Mouse (Mus musculus): ENCODE results near the gene Kcna10.

Gene Kcna10

DNA sequence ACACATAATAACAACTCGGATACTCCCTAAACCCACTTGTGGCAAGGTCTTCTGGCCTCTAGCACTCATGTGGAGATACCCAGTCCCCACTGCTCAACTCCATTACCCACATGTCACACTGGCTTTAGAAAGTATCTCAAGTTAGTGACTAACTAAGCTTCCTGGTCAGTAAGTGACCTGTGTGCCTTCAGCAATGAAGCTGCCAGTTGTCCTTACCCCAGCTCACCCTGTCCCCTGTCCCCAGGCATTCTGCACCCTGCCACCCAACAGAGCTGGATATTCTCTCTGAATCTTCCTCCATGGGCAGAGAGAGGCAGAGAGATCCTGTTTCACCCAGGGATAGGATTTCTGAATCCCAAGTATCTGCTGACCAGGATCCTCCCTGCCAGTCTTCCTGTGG, at the start of gene Kcna10:
Kcna10 (plus strand) TSS at position 301 of the 400 bp plus-strand sequence.
- in situ Hi-C loops (cut with MseI, MboI), result loop anchor here in 1 of 2 experiments (10.0 kb wide), 1 partner anchor 88 kb away; no protein-coding TSS in a partner anchor

DNA sequence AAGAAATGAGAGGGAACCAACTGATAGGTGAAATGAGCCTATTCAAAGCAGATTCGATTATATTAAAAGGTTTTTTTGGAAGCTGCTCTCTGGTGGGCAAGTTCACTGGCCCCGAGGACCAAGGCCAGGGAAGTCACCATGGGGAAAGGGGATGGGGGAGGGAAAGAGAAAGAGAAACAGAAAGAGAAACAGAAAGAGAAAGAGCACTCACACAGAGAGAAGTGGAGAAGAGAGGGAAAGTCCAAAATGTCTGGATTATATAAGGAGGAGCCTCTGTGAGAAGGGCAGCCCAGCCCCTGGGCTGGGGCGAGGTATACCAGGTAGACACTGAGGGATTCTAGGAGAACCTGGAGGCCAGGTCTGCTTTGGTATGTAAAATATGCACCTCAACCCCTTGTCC, 48.4 kb upstream of the Kcna10 start:
- in situ Hi-C loops (cut with MseI, MboI), result no loop called here

DNA sequence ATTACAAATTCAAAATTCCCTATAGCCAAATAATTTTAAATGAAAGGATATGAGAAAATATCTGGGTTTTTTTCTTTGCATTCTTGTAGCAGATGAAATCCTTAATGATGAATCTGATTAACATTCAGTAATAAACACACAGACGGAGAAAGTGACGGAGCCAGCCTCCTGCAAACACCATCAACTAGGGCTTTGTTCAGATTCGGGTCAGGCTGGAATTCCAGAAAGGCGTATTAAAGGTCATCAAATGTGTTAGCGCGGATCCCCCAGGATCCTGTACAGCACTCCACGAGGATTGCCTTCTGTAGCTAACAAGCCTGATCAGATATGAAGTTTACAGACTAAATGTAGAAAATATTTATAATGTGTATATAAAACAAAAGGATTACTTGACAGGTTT, 35.7 kb upstream of the Kcna10 start:
- in situ Hi-C loops (cut with MseI, MboI), result no loop called here

DNA sequence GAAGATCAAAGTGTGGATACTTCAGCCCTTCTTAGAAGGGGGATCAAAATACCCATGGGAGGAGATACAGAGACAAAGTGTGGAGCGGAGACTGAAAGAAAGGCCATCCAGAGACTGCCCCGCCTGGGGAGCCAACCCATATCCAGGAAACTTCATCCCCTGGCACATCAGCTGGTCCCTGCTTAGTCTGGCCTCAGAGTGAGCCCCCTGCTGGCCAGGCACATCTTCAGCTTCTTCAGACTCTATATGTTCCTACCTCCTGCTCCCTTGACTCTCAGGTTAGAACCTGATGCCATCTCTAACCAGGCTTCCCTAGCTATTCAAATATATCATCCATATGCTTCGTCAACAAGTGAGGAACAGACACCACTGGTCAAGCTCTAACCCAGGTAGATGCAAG, 33.9 kb upstream of the Kcna10 start:
- in situ Hi-C loops (cut with MseI, MboI), result no loop called here

DNA sequence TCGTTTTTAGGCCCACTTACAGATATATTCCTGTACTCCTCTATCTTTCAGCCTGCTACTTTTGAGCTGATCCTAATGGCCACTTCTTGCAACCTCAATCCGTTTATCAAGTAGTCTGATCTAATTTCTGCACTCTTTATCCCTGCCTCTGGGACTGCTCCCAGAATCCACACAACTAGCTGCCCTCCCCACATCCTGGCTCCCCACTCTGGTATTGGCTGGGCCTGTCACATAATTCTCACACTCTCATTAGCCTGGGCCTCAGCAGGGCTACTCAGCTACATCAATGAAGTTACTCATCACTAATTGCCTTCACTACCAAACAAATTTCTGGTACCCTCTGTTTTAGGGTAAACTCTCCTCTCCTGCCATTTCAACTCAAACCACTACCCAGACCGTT, 32.4 kb upstream of the Kcna10 start:
- in situ Hi-C loops (cut with MseI, MboI), result no loop called here

DNA sequence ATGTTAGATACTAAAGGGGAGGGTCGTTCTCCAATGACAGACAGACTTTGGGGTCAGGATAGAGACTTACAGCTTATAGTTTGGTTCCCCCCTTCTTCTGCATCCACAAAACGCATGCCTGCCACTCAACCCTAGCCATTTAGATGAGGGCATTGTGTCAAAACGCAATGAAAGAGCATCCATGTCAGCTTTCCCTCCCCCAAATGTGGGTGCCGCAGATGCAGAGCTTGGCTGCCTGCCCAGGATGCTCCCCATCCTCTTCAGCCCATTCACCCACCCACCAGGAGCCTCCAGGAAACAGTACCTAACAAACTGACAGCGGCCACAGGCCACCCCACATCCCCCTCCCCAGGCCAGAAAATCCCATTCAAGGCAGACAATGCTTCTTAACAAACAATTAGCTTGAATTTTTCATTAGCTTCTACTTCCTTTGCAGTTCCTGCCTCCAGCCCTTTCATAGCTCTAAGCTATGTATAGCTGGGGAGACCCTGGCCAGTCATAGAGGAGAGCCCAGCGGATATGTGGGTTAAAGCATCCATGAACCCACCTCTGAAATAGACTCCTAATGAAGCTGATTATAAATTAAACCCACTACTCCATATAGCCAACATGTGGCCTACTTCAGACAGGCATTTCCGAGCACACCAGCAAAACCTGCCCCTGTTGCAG, 31.9 kb upstream of the Kcna10 start:
- in situ Hi-C loops (cut with MseI, MboI), result no loop called here

DNA sequence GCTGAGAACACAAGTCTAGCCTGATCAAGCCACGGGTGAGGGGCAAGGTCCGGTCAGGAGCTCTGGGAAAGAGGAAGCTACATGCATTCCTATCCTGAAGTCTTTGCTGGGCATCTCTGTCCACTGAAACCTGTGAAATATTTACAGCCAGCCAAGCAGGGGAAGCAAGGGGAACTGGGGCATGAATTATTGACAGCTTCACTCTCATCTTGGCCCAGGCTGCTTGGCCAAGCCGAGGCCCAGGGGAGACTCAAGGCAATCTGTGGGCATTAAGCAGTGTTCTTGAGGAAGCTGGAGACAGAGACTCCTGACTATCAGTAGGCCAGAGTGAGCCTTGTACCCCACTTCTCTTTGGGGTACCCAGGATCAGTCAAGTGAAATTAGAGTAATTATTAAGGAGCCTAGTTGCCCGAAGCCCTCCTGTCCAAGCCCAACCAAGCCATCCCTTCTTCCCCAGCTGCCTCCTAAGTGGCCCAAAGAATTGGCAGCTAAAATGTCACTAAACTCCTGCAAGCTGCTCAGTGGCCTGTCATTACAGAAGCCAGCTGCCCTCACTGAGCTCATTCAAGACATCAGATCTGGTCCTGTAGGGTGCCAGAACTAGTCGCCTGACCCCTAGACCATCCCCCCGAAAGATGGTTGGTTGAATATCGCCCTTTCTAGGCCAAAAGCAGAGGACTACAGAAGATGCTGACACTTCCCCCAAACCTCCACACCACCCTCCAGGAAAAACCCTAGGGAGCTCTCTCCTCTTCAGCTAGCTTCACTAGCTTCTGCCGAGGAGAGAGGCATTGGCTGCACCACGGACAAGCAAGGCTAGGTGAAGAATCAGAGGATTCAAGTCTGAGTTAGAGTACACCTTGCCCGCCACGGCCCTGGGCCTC, 28.8 kb upstream of the Kcna10 start:
- in situ Hi-C loops (cut with MseI, MboI), result no loop called here

DNA sequence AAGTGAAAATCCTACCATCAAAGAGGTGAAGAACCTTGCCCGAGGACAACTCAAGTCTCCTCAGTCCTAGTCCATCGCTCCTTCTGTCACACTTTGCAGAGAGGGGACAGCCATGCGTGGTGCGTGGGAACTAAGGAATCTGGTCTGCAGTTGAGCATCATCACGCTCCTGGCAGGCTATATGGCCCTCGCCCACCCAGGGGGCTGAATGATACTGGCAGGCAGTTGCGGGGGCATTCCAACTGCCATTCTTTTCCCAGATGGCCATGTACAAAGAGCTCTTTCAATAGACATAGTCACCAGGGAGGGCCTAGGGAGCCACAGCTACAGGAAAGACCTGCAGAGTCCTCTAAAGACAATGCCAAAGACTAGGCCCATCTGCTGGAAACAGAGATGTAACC, 24.0 kb upstream of the Kcna10 start:
- in situ Hi-C loops (cut with MseI, MboI), result no loop called here

DNA sequence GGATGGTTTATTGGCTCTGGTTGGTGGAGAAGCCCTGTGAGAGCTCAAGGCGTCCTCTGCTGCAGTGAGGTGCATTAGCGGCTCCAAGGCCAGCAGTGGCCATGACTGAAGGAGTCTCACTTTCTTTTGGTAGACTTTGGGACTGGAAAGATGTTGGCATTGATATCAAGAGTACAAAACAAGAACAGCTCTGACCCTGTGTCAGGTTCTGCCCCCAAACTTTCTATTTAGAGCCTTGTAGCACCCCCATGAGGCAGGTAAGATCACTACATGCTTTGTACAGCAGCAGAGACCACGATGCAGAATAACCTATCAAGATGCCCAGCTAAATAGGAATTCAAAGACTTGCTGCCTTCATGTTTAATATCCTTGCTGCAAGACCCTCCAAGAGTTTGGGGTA, 23.4 kb upstream of the Kcna10 start:
- in situ Hi-C loops (cut with MseI, MboI), result no loop called here

DNA sequence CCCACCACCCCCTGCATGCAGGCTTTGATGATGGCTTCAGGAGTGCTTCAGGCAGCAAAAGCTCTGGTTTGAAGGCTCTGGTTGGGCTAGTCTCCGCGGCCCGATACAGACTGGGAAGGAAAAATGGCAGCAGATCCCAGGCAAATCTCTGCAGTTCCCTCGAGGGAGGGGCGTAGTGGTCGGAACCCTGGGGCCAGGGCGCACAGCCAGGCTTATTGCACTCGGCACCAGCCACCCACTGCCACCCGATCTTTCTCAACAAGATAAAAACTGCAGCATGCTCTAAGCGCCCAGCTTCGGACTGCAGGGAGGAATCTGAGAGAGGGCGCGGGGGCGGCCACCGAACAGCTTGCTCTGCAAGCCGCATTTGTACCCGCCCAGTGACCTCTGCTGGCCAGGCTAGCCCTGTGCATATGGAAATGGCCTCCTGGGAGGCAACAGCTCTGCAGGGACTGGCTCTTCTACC, 23.0 kb upstream of the Kcna10 start:
- in situ Hi-C loops (cut with MseI, MboI), result no loop called here

DNA sequence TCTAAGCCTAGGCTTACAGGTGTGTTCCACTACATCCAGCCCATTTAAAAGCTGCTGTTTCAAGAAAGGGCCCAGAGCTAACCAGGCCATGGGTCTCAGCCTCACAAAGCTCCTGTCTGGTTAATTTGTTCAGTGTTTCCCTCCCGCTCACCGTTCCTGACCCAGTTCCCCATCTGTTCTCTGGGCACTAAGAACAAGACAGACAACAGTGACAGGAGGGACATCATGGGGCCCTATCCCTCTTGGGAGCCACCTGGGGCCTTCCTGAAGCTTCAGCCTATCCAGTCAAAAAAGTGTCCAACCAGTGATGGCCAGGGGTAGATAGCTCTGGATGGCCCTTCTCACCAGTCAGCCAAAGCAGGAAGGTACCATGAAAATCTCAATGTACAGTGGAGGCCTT, 20.1 kb upstream of the Kcna10 start:
- in situ Hi-C loops (cut with MseI, MboI), result no loop called here

DNA sequence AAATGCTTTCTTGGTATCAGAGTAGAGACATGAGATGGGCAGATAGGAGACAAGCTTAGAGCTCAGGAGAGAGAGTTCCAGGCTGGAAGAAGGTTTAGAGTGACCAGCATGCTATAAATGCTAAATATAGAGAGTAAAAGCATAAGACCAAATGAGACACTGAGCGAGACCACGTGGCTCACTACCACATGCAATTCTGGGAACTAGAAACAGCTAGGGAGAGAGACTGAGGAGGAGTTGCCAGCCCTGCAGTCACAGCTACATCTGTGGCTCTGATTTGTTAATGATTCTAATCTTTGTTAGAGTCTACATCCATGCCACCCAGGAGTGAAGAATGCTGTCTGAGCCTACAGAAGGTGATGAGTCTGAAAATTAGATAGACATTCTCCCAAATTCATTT, 13.3 kb upstream of the Kcna10 start:
- in situ Hi-C loops (cut with MseI, MboI), result no loop called here

DNA sequence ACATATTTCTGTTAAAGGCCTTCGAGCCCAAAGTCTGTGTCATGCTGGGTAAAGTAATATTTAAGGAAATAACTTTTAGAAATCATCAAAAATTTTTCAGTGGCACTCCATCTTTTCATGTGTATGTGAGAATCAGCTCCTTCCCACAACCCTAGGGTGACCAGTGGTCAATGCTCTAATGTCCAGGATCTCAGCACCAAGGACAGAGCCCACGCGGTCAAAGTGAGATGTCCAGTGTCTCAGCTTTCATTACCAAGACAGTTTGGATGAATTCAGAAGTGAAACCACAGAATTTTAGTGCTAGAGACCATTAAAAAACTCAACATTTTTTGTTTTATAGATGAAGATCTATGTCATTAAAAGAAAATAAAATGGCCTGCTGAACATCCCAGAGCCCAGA, 10.9 kb upstream of the Kcna10 start:
- in situ Hi-C loops (cut with MseI, MboI), result no loop called here

DNA sequence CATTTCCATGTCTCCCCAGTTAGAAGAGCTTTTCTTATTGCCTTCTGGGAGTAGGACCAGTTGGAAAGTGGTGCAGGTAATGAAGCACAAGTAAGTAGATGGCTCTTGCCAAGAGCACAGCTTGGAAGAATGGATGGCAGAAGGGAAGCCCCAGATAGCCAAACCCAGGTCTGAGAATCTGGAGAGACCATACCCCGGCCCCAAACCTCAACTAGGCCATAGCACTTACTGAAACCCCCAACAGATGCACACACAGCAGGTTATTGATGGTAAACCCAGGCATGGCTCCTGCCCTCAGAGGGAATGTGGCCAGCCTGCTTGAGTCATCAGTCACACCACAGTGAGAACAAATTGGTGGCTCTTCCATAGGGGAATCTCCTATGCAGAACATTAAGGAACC, 10.3 kb upstream of the Kcna10 start:
- in situ Hi-C loops (cut with MseI, MboI), result no loop called here

DNA sequence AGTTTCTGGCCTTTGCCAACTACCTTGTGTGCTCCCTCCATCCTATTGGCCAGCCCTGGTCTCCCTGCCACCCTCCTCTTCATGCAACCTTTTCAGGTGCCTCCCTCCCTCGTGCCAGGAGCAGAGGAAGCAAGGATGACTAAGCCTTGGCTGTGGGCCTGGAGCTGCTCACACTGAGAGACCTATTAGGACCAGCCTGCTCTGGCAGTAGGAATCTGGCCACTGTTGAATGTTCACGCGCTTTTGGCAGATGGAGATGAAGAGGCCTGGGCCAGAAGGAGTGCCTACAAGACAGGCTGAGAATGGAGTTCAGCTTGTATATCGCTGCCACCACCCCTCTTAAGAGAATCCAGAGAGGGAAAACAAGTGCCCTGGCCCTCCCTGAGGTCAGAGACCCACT, 7.4 kb upstream of the Kcna10 start:
- in situ Hi-C loops (cut with MseI, MboI), result no loop called here

DNA sequence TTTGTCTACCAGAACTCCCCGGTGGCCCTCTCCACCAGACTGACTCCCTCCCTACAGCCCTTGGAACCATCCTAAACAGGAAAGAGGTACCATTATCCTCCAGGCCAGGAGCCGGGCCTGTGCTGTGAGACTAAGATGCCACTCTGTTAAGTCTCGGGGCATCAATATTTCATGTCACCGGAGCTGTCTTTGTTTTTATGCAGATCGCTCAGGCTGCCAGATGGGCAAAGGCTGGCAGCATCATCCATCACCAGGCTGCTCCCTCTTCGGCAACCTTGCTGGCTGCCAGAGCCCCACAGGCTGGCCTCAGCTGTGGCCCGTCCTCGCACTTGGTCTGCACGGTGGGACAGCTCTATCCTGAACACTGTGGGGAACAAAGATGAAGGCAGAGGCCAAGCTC, 6.4 kb upstream of the Kcna10 start:
- in situ Hi-C loops (cut with MseI, MboI), result no loop called here

DNA sequence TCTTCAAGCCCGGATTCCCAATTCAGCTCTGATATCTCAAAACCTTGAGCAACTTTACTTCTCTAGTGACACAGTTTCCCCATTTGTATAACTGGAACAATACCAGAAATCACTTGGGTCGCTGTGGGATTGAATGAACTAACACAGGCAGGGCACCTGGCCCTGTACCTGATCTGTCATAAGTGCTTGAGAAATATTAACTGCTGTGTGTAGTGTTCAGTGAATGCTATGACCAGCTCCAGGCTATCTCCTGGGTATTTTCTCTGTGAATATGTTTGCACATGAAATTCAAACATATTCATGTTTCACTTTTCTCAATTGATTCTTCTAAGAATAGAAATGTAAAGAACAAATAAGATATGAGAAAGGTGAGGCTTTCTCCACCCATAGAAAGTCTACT, 2.0 kb upstream of the Kcna10 start:
- in situ Hi-C loops (cut with MseI, MboI), result loop anchor here in 1 of 2 experiments (10.0 kb wide), 1 partner anchor 86 kb away; no protein-coding TSS in a partner anchor

DNA sequence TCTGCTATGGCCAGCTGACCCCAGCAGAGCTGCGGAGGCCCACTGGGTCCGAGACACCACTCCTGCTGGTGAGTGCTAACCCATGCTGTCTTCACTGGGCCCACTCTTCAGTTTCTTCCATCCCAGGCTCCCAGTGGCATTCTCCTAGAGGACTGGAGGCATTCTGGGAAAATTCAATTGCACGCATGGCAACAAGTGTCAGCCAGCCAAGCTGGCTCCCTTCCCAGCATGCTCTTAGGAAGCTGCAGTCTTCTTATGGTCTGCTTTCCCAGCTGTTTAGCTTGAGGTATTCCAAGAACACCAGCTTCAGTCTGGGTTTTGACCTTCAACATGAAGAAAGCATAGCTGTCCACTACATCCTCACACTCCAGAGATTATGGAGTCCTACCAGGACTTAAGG, 322 bp downstream of the Kcna10 start:
- in situ Hi-C loops (cut with MseI, MboI), result loop anchor here in 1 of 2 experiments (10.0 kb wide), 1 partner anchor 88 kb away; no protein-coding TSS in a partner anchor

DNA sequence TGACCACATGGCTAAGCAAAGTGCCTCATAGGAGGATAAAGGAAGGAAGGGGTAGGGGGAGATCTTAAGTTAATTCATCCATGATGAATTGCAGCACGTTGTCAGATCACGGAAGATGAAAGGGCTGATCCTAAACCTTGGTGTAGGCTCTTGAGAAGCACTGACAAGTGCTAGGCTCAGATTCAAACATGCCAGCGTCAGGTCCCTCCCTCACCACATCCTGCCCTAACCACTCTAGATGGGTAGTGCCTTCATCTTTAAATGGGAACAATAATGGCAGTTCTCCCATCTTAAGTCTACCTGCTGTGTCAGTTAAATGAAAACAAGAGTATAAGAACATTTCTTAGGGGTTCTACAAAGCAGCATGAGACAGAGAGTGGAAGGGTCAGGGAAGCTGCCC, 2.7 kb downstream of the Kcna10 start:
- in situ Hi-C loops (cut with MseI, MboI), result loop anchor here in 1 of 2 experiments (10.0 kb wide), 1 partner anchor 91 kb away; no protein-coding TSS in a partner anchor

DNA sequence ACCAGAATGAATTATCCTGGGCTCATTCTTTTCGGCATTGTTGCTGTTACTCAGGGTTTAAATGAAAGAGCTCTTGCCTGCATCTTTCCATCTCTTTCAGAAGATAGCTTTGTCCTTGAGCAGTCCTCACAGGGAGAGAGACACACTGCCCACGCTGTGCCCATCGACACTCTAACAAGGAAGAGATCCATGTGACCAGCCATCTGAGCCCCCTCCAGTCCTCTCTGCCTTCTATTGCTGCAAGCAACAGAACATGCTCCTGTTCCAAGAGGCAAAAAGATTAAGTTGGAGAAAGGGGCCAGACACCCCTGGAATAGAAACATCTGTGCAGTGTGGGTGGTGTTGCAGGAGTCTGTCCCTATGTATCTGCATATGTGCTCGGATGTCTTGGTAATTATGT, 4.2 kb downstream of the Kcna10 start:
- in situ Hi-C loops (cut with MseI, MboI), result loop anchor here in 1 of 2 experiments (10.0 kb wide), 1 partner anchor 92 kb away; no protein-coding TSS in a partner anchor

DNA sequence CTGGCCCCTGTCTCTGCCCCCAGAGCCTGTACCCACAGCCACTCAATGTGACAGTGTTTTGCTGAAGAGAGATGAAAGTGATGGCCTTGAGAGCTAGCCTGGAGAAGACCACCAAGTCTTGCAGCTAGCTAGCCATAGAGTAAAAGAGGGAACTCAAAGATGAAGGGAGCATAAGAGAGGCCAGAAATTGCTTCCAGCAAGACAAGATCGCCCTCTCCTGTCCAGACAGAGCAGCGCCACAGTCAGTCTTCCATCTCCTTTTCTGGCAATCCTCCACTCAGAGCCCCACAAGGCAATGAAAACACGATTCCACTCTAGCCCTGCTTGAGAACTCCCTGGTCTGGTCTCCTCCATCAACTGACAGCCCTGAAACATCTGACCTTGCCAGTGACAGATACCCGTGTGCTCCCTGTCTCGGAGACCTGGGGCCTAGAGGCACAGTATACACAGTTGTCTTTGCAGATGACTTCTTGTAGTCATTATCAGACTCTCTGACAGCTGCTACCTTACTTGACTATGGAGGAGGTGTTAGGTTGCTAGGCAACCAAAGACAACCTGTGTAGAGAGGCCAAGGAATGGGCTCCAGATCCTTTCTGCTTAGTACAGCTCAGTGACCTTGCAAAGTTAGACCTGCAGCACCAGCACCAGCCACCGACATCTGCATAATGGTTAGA, 5.5 kb downstream of the Kcna10 start:
- in situ Hi-C loops (cut with MseI, MboI), result loop anchor here in 1 of 2 experiments (10.0 kb wide), 1 partner anchor 94 kb away; no protein-coding TSS in a partner anchor

All from mouse trophoblast stem cell (cell line).